In genomic region chr8:79479326-79479725, GRCm38 (mm10) we compare ENCODE assay signal across 21 mouse cellular contexts.
"Had no signal": no experiment of that assay in that cellular context is flagged by ENCODE, and none has a peak within 500 bp of the region (broad histone marks: within the 10 kb centered on the region; RNA-seq: fewer than 3 reads in every experiment).

No protein-coding gene starts in this region.

- H3K9ac ChIP-seq: forebrain, postnatal 0 days; heart, embryonic 12.5 days; hindbrain, embryonic 13.5 days; hindbrain, embryonic 15.5 days; limb, embryonic 13.5 days; limb, embryonic 15.5 days; liver, embryonic 12.5 days had no signal

- H3K27me3 ChIP-seq: heart, embryonic 12.5 days; hindbrain, embryonic 13.5 days; hindbrain, embryonic 15.5 days; limb, embryonic 13.5 days; limb, embryonic 15.5 days; liver, embryonic 12.5 days had no signal

- DNase-seq: forebrain, postnatal 0 days; gastrocnemius, postnatal 14 days; gastrocnemius, postnatal 36 days; heart, adult 18-20 months; heart, postnatal 14 days; heart, postnatal 36 days; kidney, adult 11 months; kidney, adult 8-10 months; kidney, postnatal 10 days; kidney, postnatal 25 days; kidney, postnatal 4 days had no signal

- H3K4me1 ChIP-seq: heart, embryonic 12.5 days; hindbrain, embryonic 15.5 days; limb, embryonic 13.5 days; limb, embryonic 15.5 days; liver, embryonic 12.5 days had no signal

- H3K27ac ChIP-seq: hindbrain, embryonic 13.5 days; hindbrain, embryonic 15.5 days; hindbrain, postnatal 0 days; layer of hippocampus, adult 2 months; left cerebral cortex, adult 2 months; limb, embryonic 13.5 days; limb, embryonic 15.5 days; liver, embryonic 12.5 days had no signal

- H3K4me3 ChIP-seq: heart, embryonic 12.5 days; hindbrain, embryonic 13.5 days; hindbrain, embryonic 15.5 days; layer of hippocampus, adult 2 months; left cerebral cortex, adult 2 months; limb, embryonic 13.5 days; limb, embryonic 15.5 days; liver, embryonic 12.5 days had no signal

- ATAC-seq: forebrain, postnatal 0 days; hindbrain, postnatal 0 days; intestine, embryonic 16.5 days; liver, embryonic 12.5 days had no signal

- H3K4me2 ChIP-seq: heart, embryonic 12.5 days; hindbrain, embryonic 13.5 days; hindbrain, embryonic 15.5 days; limb, embryonic 13.5 days; limb, embryonic 15.5 days; liver, embryonic 12.5 days had no signal

- H3K9me3 ChIP-seq: heart, embryonic 12.5 days; hindbrain, embryonic 13.5 days; hindbrain, embryonic 15.5 days; limb, embryonic 13.5 days; limb, embryonic 15.5 days; liver, embryonic 12.5 days had no signal

- H3K36me3 ChIP-seq: heart, embryonic 12.5 days; hindbrain, embryonic 13.5 days; hindbrain, embryonic 15.5 days; limb, embryonic 13.5 days; limb, embryonic 15.5 days; liver, embryonic 12.5 days had no signal
